Mouse (Mus musculus): ENCODE measurements at regions not wholly inside any gene's neighbourhood (a gene's known extent, or its start where the extent isn't known, plus 50 kb on each side); places are given as distances from the start of the nearest gene placed in this dataset.
A peak's percentile ranks its signal among the peaks of the same experiment; 100 is the strongest.

DNA sequence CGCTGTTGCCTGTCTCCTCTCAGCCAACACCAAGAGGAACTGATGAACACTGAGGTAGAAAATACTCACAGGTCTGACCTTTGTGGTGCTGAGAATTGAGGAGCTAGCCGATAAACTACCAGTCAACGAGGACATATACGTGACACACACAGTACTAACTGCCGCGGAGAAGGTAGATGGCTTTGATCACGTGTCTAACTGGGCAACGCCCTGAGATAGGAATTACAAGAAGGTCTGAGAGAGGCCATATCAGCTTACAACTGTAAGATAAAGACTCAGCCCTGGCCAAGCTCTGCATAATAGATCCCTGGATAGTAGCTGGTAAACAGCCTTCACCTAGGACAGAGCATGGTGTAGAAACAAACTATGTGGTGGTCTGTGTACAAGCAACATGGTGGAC, 418.1 kb downstream of the Lmo4 start:
- no peaks in the 10 kb centered on the region for H3K27me3 ChIP-seq (ENCODE audit: insufficient read depth, low read length)
- DNase-seq (no peak), ATAC-seq (no peak)
- H3K4me3 ChIP-seq (ENCODE audit: low read depth, low read length): no peak overlapping the region
- H3K4me2 ChIP-seq (ENCODE audit: low read depth, low read length): no peak overlapping the region
- no peaks in the 10 kb centered on the region for H3K36me3 ChIP-seq (replicated peaks; ENCODE audit: insufficient read depth, low read length)
- H3K27ac ChIP-seq (ENCODE audit: low read depth): no peak overlapping the region
- no peak overlapping the region for H3K9ac ChIP-seq (replicated peaks)
- H3K4me1 ChIP-seq (ENCODE audit: insufficient read depth): no peaks in the 10 kb centered on the region
- WGBS (ENCODE audit: insufficient replicate concordance): 89% methylated on average over 8 of the region's 8 CpGs
- no peaks in the 10 kb centered on the region for H3K9me3 ChIP-seq (ENCODE audit: low read length)
- TF ChIP-seq CTCF (IDR thresholded peaks at IDR 0.05; ENCODE audit: low read depth) (no peak), EP300 (IDR thresholded peaks at IDR 0.05; ENCODE audit: low read depth) (no peak)

DNA sequence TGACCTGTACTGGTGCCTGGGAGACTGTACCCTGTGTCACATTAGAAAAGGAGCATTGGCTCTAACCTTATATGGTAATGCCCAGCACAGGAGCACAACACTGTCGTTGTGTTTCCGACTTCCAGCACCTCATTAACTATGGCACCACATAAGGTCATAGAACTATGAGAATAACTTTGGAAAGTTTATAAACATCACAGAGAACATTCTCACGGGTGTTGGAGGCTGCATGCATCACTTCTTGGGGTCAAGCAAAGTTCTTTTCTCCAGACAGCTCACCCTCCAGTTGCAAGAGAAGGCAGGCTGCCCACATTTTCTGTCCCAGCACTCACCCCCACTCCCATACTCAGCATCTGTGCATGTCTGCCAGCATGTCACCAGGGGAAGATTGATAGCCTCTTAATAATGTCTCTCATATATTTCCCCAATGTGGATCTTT, 420.6 kb downstream of the Lmo4 start:
- ATAC-seq (no peak), DNase-seq (no peak)
- 69% methylated on average over 3 of the region's 3 CpGs for WGBS (ENCODE audit: insufficient replicate concordance)

DNA sequence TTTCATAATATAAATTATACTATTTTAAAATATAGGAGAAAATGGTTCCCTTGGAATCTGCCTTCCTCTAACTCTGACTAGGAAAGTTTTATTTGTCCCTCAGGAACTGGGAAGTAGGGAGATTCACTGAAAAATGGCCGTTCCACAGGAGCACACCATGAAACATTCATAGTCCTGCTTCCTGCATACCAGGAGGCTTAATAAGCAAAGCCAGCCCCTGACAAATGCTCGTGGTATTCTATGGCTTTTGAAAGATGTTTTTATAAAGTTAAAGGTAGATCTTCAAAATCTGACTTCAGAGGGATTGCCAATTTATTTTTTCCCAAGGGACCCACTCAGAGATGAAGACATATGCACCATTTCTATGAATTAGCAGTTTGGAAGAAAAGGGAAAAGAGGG, 426.9 kb downstream of the Lmo4 start:
- Histone ChIP-seq H3K4me2 (ENCODE audit: low read depth, low read length) (no peak overlapping the region), H3K36me3 (replicated peaks; ENCODE audit: insufficient read depth, low read length) (no peaks in the 10 kb centered on the region), H3K27ac (ENCODE audit: low read depth) (no peak overlapping the region), H3K9ac (replicated peaks) (no peak overlapping the region), H3K9me3 (ENCODE audit: low read length) (no peaks in the 10 kb centered on the region), H3K27me3 (ENCODE audit: insufficient read depth, low read length) (no peaks in the 10 kb centered on the region), H3K4me3 (ENCODE audit: low read depth, low read length) (no peak overlapping the region), H3K4me1 (ENCODE audit: insufficient read depth) (no peaks in the 10 kb centered on the region)
- TF ChIP-seq CTCF (IDR thresholded peaks at IDR 0.05; ENCODE audit: low read depth): no peak
- no peak for TF ChIP-seq EP300 (IDR thresholded peaks at IDR 0.05; ENCODE audit: low read depth)
- DNase-seq (no peak), ATAC-seq (no peak)
- 63% methylated on average over 2 of the region's 2 CpGs for WGBS (ENCODE audit: insufficient replicate concordance)

More for the DNA sequence above, 420.6 kb downstream of the Lmo4 start:
- H3K36me3 ChIP-seq (replicated peaks; ENCODE audit: insufficient read depth, low read length): no peaks in the 10 kb centered on the region
- no peak for TF ChIP-seq EP300 (IDR thresholded peaks at IDR 0.05; ENCODE audit: low read depth)
- no peak for TF ChIP-seq CTCF (IDR thresholded peaks at IDR 0.05; ENCODE audit: low read depth)
- no peaks in the 10 kb centered on the region for H3K27me3 ChIP-seq (ENCODE audit: insufficient read depth, low read length)
- no peak overlapping the region for H3K4me3 ChIP-seq (ENCODE audit: low read depth, low read length)
- H3K4me2 ChIP-seq (ENCODE audit: low read depth, low read length): no peak overlapping the region
- no peak overlapping the region for H3K9ac ChIP-seq (replicated peaks)
- H3K4me1 ChIP-seq (ENCODE audit: insufficient read depth): no peaks in the 10 kb centered on the region
- H3K9me3 ChIP-seq (ENCODE audit: low read length): no peaks in the 10 kb centered on the region
- no peak overlapping the region for H3K27ac ChIP-seq (ENCODE audit: low read depth)

DNA sequence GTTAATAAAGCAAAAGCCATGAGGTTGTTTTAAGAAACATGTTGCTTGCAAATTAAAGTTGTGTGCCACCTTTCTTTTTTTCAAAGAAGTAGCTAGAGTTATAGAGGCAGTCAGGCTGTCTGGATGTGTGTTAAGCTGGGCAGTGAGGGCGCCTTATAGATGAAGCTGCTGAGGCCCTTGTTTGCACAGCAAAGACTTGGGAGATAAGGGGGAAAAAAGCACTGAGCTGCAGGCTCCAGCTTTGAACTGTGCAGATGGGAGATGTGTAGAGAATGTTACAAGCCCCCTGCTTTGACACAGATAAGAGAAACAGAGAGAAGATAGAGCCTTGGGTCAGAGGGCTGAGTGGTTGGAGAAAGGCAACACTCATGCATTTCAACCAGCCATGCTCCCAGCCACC, 445.7 kb downstream of the Lmo4 start:
- Histone ChIP-seq H3K4me3 (ENCODE audit: low read depth, low read length) (no peak overlapping the region), H3K27ac (ENCODE audit: low read depth) (no peak overlapping the region), H3K9ac (replicated peaks) (no peak overlapping the region), H3K4me1 (ENCODE audit: insufficient read depth) (no peaks in the 10 kb centered on the region), H3K4me2 (ENCODE audit: low read depth, low read length) (no peak overlapping the region), H3K27me3 (ENCODE audit: insufficient read depth, low read length) (no peaks in the 10 kb centered on the region), H3K9me3 (ENCODE audit: low read length) (no peaks in the 10 kb centered on the region), H3K36me3 (replicated peaks; ENCODE audit: insufficient read depth, low read length) (no peaks in the 10 kb centered on the region)
- TF ChIP-seq CTCF (IDR thresholded peaks at IDR 0.05; ENCODE audit: low read depth): no peak
- no peak for TF ChIP-seq EP300 (IDR thresholded peaks at IDR 0.05; ENCODE audit: low read depth)
- 62% methylated on average over 1 of the region's 1 CpGs for WGBS (ENCODE audit: insufficient replicate concordance)
- DNase-seq: no peak
- ATAC-seq: no peak

DNA sequence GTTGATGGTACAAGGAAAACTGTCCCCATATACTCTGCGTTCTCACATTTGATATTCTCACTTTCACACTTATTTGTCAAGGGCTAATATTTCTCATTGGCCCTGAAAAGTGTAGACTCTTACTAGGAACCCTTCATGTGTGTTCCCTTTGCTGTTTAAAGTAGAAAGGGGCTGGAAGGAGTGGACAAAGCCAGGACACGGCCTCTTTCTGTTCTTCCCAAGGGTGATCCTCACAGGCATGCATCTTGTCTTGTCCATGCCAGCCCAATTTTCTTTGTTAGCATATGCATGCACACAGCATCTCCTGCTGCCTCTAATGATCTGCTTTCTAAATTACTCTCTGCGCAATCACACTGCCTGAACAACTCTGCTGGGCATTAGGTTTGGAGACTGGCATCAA, 451.8 kb downstream of the Lmo4 start:
- TF ChIP-seq CTCF (IDR thresholded peaks at IDR 0.05; ENCODE audit: low read depth) (no peak), EP300 (IDR thresholded peaks at IDR 0.05; ENCODE audit: low read depth) (no peak)
- DNase-seq (no peak), ATAC-seq (no peak)
- Histone ChIP-seq H3K4me1 (ENCODE audit: insufficient read depth) (no peaks in the 10 kb centered on the region), H3K36me3 (replicated peaks; ENCODE audit: insufficient read depth, low read length) (no peaks in the 10 kb centered on the region), H3K27ac (ENCODE audit: low read depth) (no peak overlapping the region), H3K9ac (replicated peaks) (no peak overlapping the region), H3K9me3 (ENCODE audit: low read length) (no peaks in the 10 kb centered on the region), H3K4me2 (ENCODE audit: low read depth, low read length) (no peak overlapping the region), H3K27me3 (ENCODE audit: insufficient read depth, low read length) (no peaks in the 10 kb centered on the region), H3K4me3 (ENCODE audit: low read depth, low read length) (no peak overlapping the region)
- WGBS (ENCODE audit: insufficient replicate concordance): 82% methylated on average over 3 of the region's 3 CpGs

DNA sequence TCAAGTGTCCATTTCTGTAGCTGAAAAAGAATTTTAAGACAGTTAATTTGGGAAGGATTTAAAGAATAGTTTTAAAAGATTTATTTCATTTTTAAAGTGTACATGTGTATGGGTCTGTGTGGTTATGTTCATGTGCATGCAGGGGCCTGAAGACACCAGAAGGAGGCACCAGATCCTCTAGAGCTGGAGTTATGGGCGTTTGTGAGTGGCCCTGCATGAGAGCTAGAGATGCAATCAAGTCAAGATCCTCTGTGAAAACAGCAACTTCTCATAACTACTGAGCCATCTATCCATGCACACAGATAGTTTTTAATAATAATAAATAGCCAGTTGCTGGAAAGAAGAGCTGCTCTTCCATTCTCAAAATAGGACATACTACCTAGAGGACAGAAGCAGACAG, 452.4 kb downstream of the Lmo4 start:
- no peak for TF ChIP-seq EP300 (IDR thresholded peaks at IDR 0.05; ENCODE audit: low read depth)
- peak; percentile 21; the same call in 1 of the 2 replicates for TF ChIP-seq CTCF (IDR thresholded peaks at IDR 0.05; ENCODE audit: low read depth)
- H3K4me1 ChIP-seq (ENCODE audit: insufficient read depth): no peaks in the 10 kb centered on the region
- no peak for ATAC-seq

GRCm38 (mm10) chr3:143750128-143750527, 454.9 kb downstream of the Lmo4 start:
- no peak overlapping the region for H3K9ac ChIP-seq (replicated peaks)
- H3K27ac ChIP-seq (ENCODE audit: low read depth): no peak overlapping the region
- H3K36me3 ChIP-seq (replicated peaks; ENCODE audit: insufficient read depth, low read length): no peaks in the 10 kb centered on the region
- H3K4me1 ChIP-seq (ENCODE audit: insufficient read depth): no peaks in the 10 kb centered on the region
- WGBS (ENCODE audit: insufficient replicate concordance): 77% methylated on average over 4 of the region's 4 CpGs
- no peaks in the 10 kb centered on the region for H3K9me3 ChIP-seq (ENCODE audit: low read length)
- ATAC-seq: no peak
- H3K4me3 ChIP-seq (ENCODE audit: low read depth, low read length): no peak overlapping the region
- DNase-seq: no peak
- no peak for TF ChIP-seq EP300 (IDR thresholded peaks at IDR 0.05; ENCODE audit: low read depth)
- TF ChIP-seq CTCF (IDR thresholded peaks at IDR 0.05; ENCODE audit: low read depth): no peak
- no peak overlapping the region for H3K4me2 ChIP-seq (ENCODE audit: low read depth, low read length)
- no peaks in the 10 kb centered on the region for H3K27me3 ChIP-seq (ENCODE audit: insufficient read depth, low read length)

More for the DNA sequence above, 452.4 kb downstream of the Lmo4 start:
- DNase-seq: no peak
- Histone ChIP-seq H3K9ac (replicated peaks) (no peak overlapping the region), H3K4me2 (ENCODE audit: low read depth, low read length) (no peak overlapping the region), H3K4me3 (ENCODE audit: low read depth, low read length) (no peak overlapping the region), H3K9me3 (ENCODE audit: low read length) (no peaks in the 10 kb centered on the region), H3K27ac (ENCODE audit: low read depth) (no peak overlapping the region), H3K27me3 (ENCODE audit: insufficient read depth, low read length) (no peaks in the 10 kb centered on the region), H3K36me3 (replicated peaks; ENCODE audit: insufficient read depth, low read length) (no peaks in the 10 kb centered on the region)
- WGBS (ENCODE audit: insufficient replicate concordance): 53% methylated on average over 1 of the region's 1 CpGs

All from liver, postnatal 0 days (tissue).